Mouse (Mus musculus) MEL (cell line): ENCODE data around the gene Agfg2. TPM values are rescaled to one million over a fixed set of nuclear protein-coding genes. Genes with fewer than 3 reads are reported as not detected.

ENCODE experiments used
- DNase-seq: peaks from one replicate; pipeline ENCODE4 v3.0.0; 2011; ENCODE audit warnings: low read depth, low spot score
- H3K27ac ChIP-seq: 2 replicates; pipeline ENCODE4 v1.5.1; 2012; ENCODE audit warnings: low read depth, mild to moderate bottlenecking, control low read depth, low read length, moderate library complexity; ENCODE audit not compliant: control insufficient read depth
- H3K27me3 ChIP-seq, 2 experiments: fragments of 150-350 bp in 1 of 2; sonication (generic) in 1 of 2; 2 replicates each; pipeline ENCODE4 v1.6.1; 2012; ENCODE audit warnings: low read length in 2 of 2, mild to moderate bottlenecking in 2 of 2, improper control_type of control experiment in 1 of 2, moderate library complexity in 1 of 2; ENCODE audit not compliant: insufficient read depth in 2 of 2, control insufficient read depth in 1 of 2
- H3K36me3 ChIP-seq, 2 experiments: 2 replicates each; pipeline ENCODE4 v1.6.1; 2012 to 2014; ENCODE audit warnings: low read length in 2 of 2, improper control_type of control experiment in 1 of 2, inconsistent platforms in 1 of 2, mild to moderate bottlenecking in 1 of 2; ENCODE audit not compliant: insufficient read depth in 2 of 2, control insufficient read depth in 1 of 2
- H3K4me1 ChIP-seq, 2 experiments: fragments of 150-350 bp in 1 of 2; sonication (generic) in 1 of 2; 2 replicates each; pipeline ENCODE4 v1.6.1; 2012; ENCODE audit warnings: low read length in 2 of 2, improper control_type of control experiment in 1 of 2, mild to moderate bottlenecking in 1 of 2; ENCODE audit not compliant: insufficient read depth in 2 of 2, control insufficient read depth in 1 of 2
- H3K4me3 ChIP-seq, 2 experiments: fragments of 150-350 bp in 1 of 2; sonication (generic) in 1 of 2; 2 replicates each; pipeline ENCODE4 v1.5.1; 2012; ENCODE audit warnings: low read depth in 2 of 2, low read length in 2 of 2, mild to moderate bottlenecking in 2 of 2, moderate library complexity in 2 of 2, control low read depth in 1 of 2, improper control_type of control experiment in 1 of 2; ENCODE audit not compliant: control insufficient read depth in 1 of 2, insufficient read depth in 1 of 2
- H3K79me2 ChIP-seq: 2 replicates; pipeline ENCODE4 v1.6.1; 2012; ENCODE audit warnings: mild to moderate bottlenecking, low read length, moderate library complexity; ENCODE audit not compliant: control insufficient read depth, poor library complexity, insufficient read depth
- H3K9ac ChIP-seq: 2 replicates; pipeline ENCODE4 v1.6.1; 2012; ENCODE audit warnings: low read depth, mild to moderate bottlenecking, control low read depth, low read length, moderate library complexity; ENCODE audit not compliant: control insufficient read depth, poor library complexity, severe bottlenecking
- H3K9me3 ChIP-seq: fragments of 150-350 bp; sonication (generic); replicated peaks from 2 replicates; pipeline ENCODE4 v1.6.1; 2012; ENCODE audit warnings: mild to moderate bottlenecking, low read length, improper control_type of control experiment, moderate library complexity; ENCODE audit not compliant: insufficient read depth
- BHLHE40 ChIP-seq: IDR thresholded peaks from 2 replicates; pipeline ENCODE4 v1.6.1; 2012; ENCODE audit warnings: low read depth, mild to moderate bottlenecking, inconsistent platforms, low read length, improper control_type of control experiment, borderline replicate concordance
- E2F4 ChIP-seq: IDR thresholded peaks from 2 replicates; pipeline ENCODE4 v1.6.1; 2011; ENCODE audit warnings: low read depth, low read length, improper control_type of control experiment, borderline replicate concordance
- GATA1 ChIP-seq: IDR thresholded peaks from 2 replicates; pipeline ENCODE4 v1.6.1; 2011; ENCODE audit warnings: low read depth, low read length, improper control_type of control experiment
- KAT2A ChIP-seq: conservative IDR thresholded peaks from 2 replicates; pipeline ENCODE4 v1.6.1; 2012; ENCODE audit warnings: low read depth, low read length, improper control_type of control experiment, inconsistent platforms
- MAX ChIP-seq: IDR thresholded peaks from 2 replicates; pipeline ENCODE4 v1.6.1; 2011; ENCODE audit warnings: low read length, improper control_type of control experiment
- NRF1 ChIP-seq: IDR thresholded peaks from 2 replicates; pipeline ENCODE4 v1.6.1; 2014; ENCODE audit warnings: low read depth, mild to moderate bottlenecking, inconsistent platforms, low read length, improper control_type of control experiment, moderate library complexity; ENCODE audit not compliant: poor library complexity, insufficient read depth, severe bottlenecking
- POLR2A ChIP-seq, 2 experiments: IDR thresholded peaks; 2 replicates each; pipeline ENCODE4 v1.6.1; 2011 to 2012; ENCODE audit warnings: low read length in 2 of 2, mild to moderate bottlenecking in 2 of 2, control low read depth in 1 of 2, improper control_type of control experiment in 1 of 2, low read depth in 1 of 2, moderate library complexity in 1 of 2; ENCODE audit not compliant: control insufficient read depth in 1 of 2, insufficient read depth in 1 of 2, poor library complexity in 1 of 2
- POLR2AphosphoS2 ChIP-seq: IDR thresholded peaks from 2 replicates; pipeline ENCODE4 v1.6.1; 2011; ENCODE audit warnings: low read length, improper control_type of control experiment
- RAD21 ChIP-seq: IDR thresholded peaks from 2 replicates; pipeline ENCODE4 v1.6.1; 2011; ENCODE audit warnings: mild to moderate bottlenecking, low read depth, low read length, improper control_type of control experiment
- SIN3A ChIP-seq: IDR thresholded peaks from 2 replicates; pipeline ENCODE4 v1.6.1; 2012; ENCODE audit warnings: low read length, improper control_type of control experiment, inconsistent platforms
- TAL1 ChIP-seq: IDR thresholded peaks from 2 replicates; pipeline ENCODE4 v1.6.1; 2012; ENCODE audit warnings: mild to moderate bottlenecking, inconsistent platforms, low read length, moderate library complexity, mixed read lengths
- TBP ChIP-seq: IDR thresholded peaks from 2 replicates; pipeline ENCODE4 v1.8.0; 2011; ENCODE audit warnings: low read depth, low read length, improper control_type of control experiment
- ZKSCAN1 ChIP-seq: IDR thresholded peaks from 2 replicates; pipeline ENCODE4 v1.6.1; 2012; ENCODE audit warnings: low read depth, mild to moderate bottlenecking, inconsistent platforms, low read length, improper control_type of control experiment, moderate library complexity
- ZNF384 ChIP-seq: IDR thresholded peaks from 2 replicates; pipeline ENCODE4 v1.6.1; 2012; ENCODE audit warnings: low read depth, mild to moderate bottlenecking, inconsistent platforms, low read length, improper control_type of control experiment
- polyA plus RNA-seq, 2 experiments: library from polyadenylated mRNA; stranded (reverse) in 1 of 2; unstranded in 1 of 2; fragments of >175 nt in 1 of 2; fragments of >200 nt in 1 of 2; gene quantifications; 2 replicates each; pipeline versions ENCODE4 v1.2.1 to v1.2.4; 2012; ENCODE audit warnings: low replicate concordance in 2 of 2, low read depth in 1 of 2; ENCODE audit not compliant: insufficient read length in 2 of 2, insufficient read depth in 1 of 2, missing spikeins in 1 of 2
- total RNA-seq: library from RNA; depleted of rRNA; stranded (reverse); fragments of 300-350 nt; gene quantifications from 2 replicates; pipeline ENCODE4 v1.2.3, GENCODE M21; 2012

Gene Agfg2
- total and polyA plus RNA-seq, 3 experiments = 30.0 to 38.9 TPM; not detected in 1

- Histone ChIP-seq H3K27me3 (no peaks in the 10 kb centered on the region), H3K27ac (no peak overlapping the region), H3K79me2 (no peaks in the 10 kb centered on the region), H3K9me3 (no peaks in the 10 kb centered on the region)
- TF ChIP-seq SIN3A (0 out of 2 replicates have a peak, but pooled peaks have one; percentile 22), POLR2A (IDR thresholded peaks at IDR 0.05; ENCODE audit: control insufficient read depth in 1 of 2, insufficient read depth in 1 of 2, low read depth in 1 of 2, low read length in 2 of 2, poor library complexity in 1 of 2) (0 out of 4 replicates have a peak, but pooled peaks of 1 of the 2 experiments have one; percentile 18), NRF1 (no peak), ZKSCAN1 (no peak), RAD21 (no peak)
- TF ChIP-seq, all 39 proteins: peak for 2
- H3K4me1 ChIP-seq = peaks cover 2 to 11% of the 10 kb centered on the region in 2 experiments
- peaks cover 3 to 11% of the 10 kb centered on the region in 2 experiments; a peak in 3 of 4 replicates for H3K36me3 ChIP-seq
- DNase-seq = no peak
- H3K9ac ChIP-seq = no peak overlapping the region
- H3K4me3 ChIP-seq = no peak overlapping the region
These were observed 35.3 kb downstream of the Agfg2 start for GRCm38 (mm10) chr5:137649251-137649650.

- H3K79me2 ChIP-seq = no peaks in the 10 kb centered on the region
- H3K9me3 ChIP-seq = no peaks in the 10 kb centered on the region
- peak; percentile 44 for DNase-seq
- no peak overlapping the region for H3K27ac ChIP-seq
- no peaks in the 10 kb centered on the region for H3K27me3 ChIP-seq
- peaks cover 3 to 11% of the 10 kb centered on the region in 2 experiments; a peak in 3 of 4 replicates for H3K36me3 ChIP-seq
- peaks cover 2 to 11% of the 10 kb centered on the region in 2 experiments for H3K4me1 ChIP-seq
- no peak overlapping the region for H3K9ac ChIP-seq
- H3K4me3 ChIP-seq = no peak overlapping the region
- no peak for TF ChIP-seq KAT2A
- TF ChIP-seq GATA1 = peak; percentile 22; the same call in 1 of the 2 replicates
- 0 out of 2 replicates have a peak, but pooled peaks have one; percentile 2 for TF ChIP-seq POLR2AphosphoS2
- TF ChIP-seq ZNF384 = no peak
- no peak for TF ChIP-seq TBP
- TF ChIP-seq ZKSCAN1 = no peak
- TF ChIP-seq E2F4 = no peak
These were observed 36.5 kb downstream of the Agfg2 start for GRCm38 (mm10) chr5:137647827-137648601.

- TF ChIP-seq MAX (no peak), TAL1 (no peak), BHLHE40 (no peak), GATA1 (no peak)
- Histone ChIP-seq H3K36me3 (peaks cover 2 to 11% of the 10 kb centered on the region in 2 experiments; a peak in 3 of 4 replicates), H3K9ac (no peak within 1 kb of the TSS), H3K27me3 (no peaks in the 10 kb centered on the region), H3K79me2 (no peaks in the 10 kb centered on the region), H3K4me3 (no peak within 1 kb of the TSS), H3K9me3 (no peaks in the 10 kb centered on the region), H3K27ac (no peak within 1 kb of the TSS), H3K4me1 (peaks cover 2 to 11% of the 10 kb centered on the region in 2 experiments)
- no peak for DNase-seq
These were observed 38.9 kb downstream of the Agfg2 start, which contains the start of gene Irs3 for GRCm38 (mm10) chr5:137645652-137646091. Gene Irs3, minus strand, starts transcription at chr5:137645714.
